Mouse (Mus musculus) neural tube, embryonic 11.5 days (tissue): ENCODE measurements around the gene Smarca4. TPM values are rescaled to one million over a fixed set of nuclear protein-coding genes. Genes with fewer than 3 reads are reported as not detected.

Experiments
- ATAC-seq: fragments of 200-750 bp; cut with Nextera tagmentation; 2 replicates; pipeline ENCODE4 v1.8.0; 2017; ENCODE audit warnings: moderate number of reproducible peaks, mild to moderate bottlenecking, moderate TSS enrichment, moderate library complexity; ENCODE audit not compliant: insufficient read depth, low FRiP score, low TSS enrichment
- DNase-seq: peaks from one replicate; pipeline ENCODE4 v3.0.0-alpha.2; 2015; ENCODE audit warnings: low spot score
- H3K27ac ChIP-seq: fragments of 300-500 bp; sonication (generic); 2 replicates; pipeline ENCODE4 v1.5.1; 2014; ENCODE audit warnings: low read depth, mild to moderate bottlenecking, low read length
- H3K27me3 ChIP-seq: fragments of 300-500 bp; sonication (generic); 2 replicates; pipeline ENCODE4 v1.6.1; 2014; ENCODE audit warnings: mild to moderate bottlenecking, low read length, mixed read lengths; ENCODE audit not compliant: control insufficient read depth, insufficient read depth
- H3K36me3 ChIP-seq: fragments of 300-500 bp; sonication (generic); 2 replicates; pipeline ENCODE4 v1.6.1; 2014; ENCODE audit warnings: mild to moderate bottlenecking, low read length, moderate library complexity, mixed read lengths; ENCODE audit not compliant: control insufficient read depth, insufficient read depth
- H3K4me1 ChIP-seq: fragments of 300-500 bp; sonication (generic); 2 replicates; pipeline ENCODE4 v1.6.1; 2014; ENCODE audit warnings: low read length, mixed read lengths; ENCODE audit not compliant: control insufficient read depth, insufficient read depth
- H3K4me2 ChIP-seq: fragments of 300-500 bp; sonication (generic); 2 replicates; pipeline ENCODE4 v1.6.1; 2014; ENCODE audit warnings: low read depth, mild to moderate bottlenecking, moderate library complexity
- H3K4me3 ChIP-seq: fragments of 300-500 bp; sonication (generic); 2 replicates; pipeline ENCODE4 v1.5.1; 2014; ENCODE audit warnings: low read depth, low read length
- H3K9ac ChIP-seq: fragments of 300-500 bp; sonication (generic); 2 replicates; pipeline ENCODE4 v1.6.1; 2014; ENCODE audit warnings: mild to moderate bottlenecking, low read length
- H3K9me3 ChIP-seq: fragments of 300-500 bp; sonication (generic); 2 replicates; pipeline ENCODE4 v1.6.1; 2016; ENCODE audit warnings: low read length; ENCODE audit not compliant: control insufficient read depth
- WGBS: fragments of 180-500 bp; shearing (Covaris S2); extraction: QIAGEN DNeasy Blood & Tissue Kit; methylation state at CpG from one replicate; pipeline ENCODE4 v1.1.7; 2014; 5-methylcytosine and 5-hydroxymethylcytosine counted together
- polyA plus RNA-seq: library from polyadenylated mRNA; unstranded; fragments of >200 nt; fragmentation: Nextera tagmentation; extraction: Ambion mirVana; gene quantifications from 2 replicates; pipeline ENCODE4 v1.2.1, GENCODE M21; 2014

The Smarca4 gene
- polyA plus RNA-seq, 1 experiment from 2014 or later, result 175 TPM

DNA sequence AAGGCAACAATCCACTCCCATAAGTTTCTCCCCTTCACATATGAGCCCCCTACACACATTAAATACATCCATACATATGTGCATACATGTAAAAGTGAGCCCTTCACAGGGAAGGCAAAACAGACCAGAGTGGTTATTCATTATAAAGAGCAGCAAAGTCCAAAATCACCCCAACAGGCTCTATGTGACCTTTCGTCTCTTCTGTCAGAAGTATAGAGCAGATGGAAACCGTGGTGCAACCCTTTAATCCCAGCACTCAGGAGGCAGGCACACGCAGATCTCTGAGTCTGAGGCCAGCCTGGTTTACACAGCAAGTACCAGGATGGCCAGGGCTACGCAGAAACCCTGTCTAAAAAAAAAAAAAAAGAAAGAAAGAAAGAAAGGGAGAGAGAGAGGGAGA is 90.1 kb downstream of the Smarca4 start:
- no peak overlapping the region for H3K4me2 ChIP-seq
- no peaks in the 10 kb centered on the region for H3K27me3 ChIP-seq
- H3K9me3 ChIP-seq, result no peaks in the 10 kb centered on the region
- H3K36me3 ChIP-seq, result peaks cover 34% of the 10 kb centered on the region
- H3K4me1 ChIP-seq, result no peaks in the 10 kb centered on the region
- no peak for DNase-seq
- 85% methylated on average over 4 of the region's 4 CpGs for WGBS
- no peak overlapping the region for H3K9ac ChIP-seq
- ATAC-seq, result no peak
- no peak overlapping the region for H3K27ac ChIP-seq
- no peak overlapping the region for H3K4me3 ChIP-seq

DNA sequence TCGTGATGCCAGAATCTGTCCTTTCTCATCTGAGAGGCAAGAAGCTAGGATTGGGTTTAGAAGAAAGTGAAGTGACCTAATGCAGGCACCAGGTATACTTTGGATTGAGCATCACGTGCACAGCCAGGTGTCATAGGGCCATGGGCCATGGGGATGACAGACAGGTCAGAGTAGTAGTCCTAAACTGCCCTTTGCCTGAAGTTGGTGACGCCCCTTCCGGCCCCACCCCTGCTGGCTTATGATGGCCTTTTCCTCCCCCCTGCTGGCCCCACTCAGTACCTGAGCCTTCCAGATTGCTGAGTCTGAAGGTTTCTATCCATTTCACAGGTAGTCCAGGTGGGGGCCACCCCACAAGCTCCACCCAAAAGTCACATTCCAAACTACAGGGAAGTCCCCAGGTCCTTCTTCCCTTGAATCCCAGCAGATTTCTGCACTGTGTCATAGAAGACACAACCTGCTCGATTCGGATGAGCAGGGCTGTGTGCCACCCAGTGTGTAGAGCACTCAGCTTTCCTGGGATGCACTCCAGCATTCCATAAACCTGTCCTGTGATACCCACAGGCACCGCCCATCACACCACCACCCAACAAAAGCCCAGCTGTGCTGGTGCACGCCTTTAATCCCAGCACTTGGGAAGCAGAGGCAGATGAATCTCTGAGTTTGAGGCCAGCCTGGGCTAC is 90.8 kb downstream of the Smarca4 start:
- H3K36me3 ChIP-seq, result peaks cover 28% of the 10 kb centered on the region
- no peak overlapping the region for H3K9ac ChIP-seq
- 88% methylated on average over 8 of the region's 8 CpGs for WGBS
- H3K4me1 ChIP-seq, result no peaks in the 10 kb centered on the region
- no peak for ATAC-seq
- H3K4me2 ChIP-seq, result no peak overlapping the region
- DNase-seq, result no peak
- no peaks in the 10 kb centered on the region for H3K9me3 ChIP-seq
- H3K27ac ChIP-seq, result no peak overlapping the region
- H3K4me3 ChIP-seq, result no peak overlapping the region
- no peaks in the 10 kb centered on the region for H3K27me3 ChIP-seq

DNA sequence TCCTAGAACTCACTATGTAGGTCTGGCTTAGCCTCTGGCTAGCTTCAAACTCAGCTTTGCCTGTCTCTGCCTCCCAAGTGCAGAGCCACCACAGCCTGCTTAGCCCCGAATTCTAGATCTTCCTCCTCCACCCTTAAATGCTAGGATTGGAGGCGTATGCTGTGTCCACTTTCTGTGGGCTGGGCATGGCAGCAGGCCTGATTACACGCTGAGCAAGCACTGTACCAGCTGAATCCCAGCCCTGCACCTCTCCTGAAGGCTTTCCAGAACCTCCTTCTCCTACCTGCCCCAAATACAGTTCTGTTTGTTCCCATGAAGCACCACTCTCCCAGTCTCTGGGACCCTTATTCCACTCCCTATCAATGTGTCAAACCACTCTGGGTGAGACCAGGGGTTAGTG is 93.4 kb downstream of the Smarca4 start:
- Histone ChIP-seq H3K4me2 (no peak overlapping the region), H3K4me3 (no peak overlapping the region), H3K36me3 (peaks cover 11% of the 10 kb centered on the region; the same call in 1 of the 2 replicates), H3K9ac (no peak overlapping the region), H3K4me1 (no peaks in the 10 kb centered on the region), H3K27me3 (no peaks in the 10 kb centered on the region), H3K9me3 (no peaks in the 10 kb centered on the region), H3K27ac (no peak overlapping the region)
- ATAC-seq, result no peak
- no peak for DNase-seq
- WGBS, result 95% methylated on average over 3 of the region's 3 CpGs

GRCm38 (mm10) chr9:21715298-21715697 is 99.3 kb downstream of the Smarca4 start:
- no peaks in the 10 kb centered on the region for H3K27me3 ChIP-seq
- DNase-seq, result no peak
- no peaks in the 10 kb centered on the region for H3K36me3 ChIP-seq
- H3K4me1 ChIP-seq, result no peaks in the 10 kb centered on the region
- no peak overlapping the region for H3K4me2 ChIP-seq
- 75% methylated on average over 4 of the region's 4 CpGs for WGBS
- no peak overlapping the region for H3K27ac ChIP-seq
- no peak overlapping the region for H3K9ac ChIP-seq
- H3K9me3 ChIP-seq, result no peaks in the 10 kb centered on the region
- H3K4me3 ChIP-seq, result no peak overlapping the region
- ATAC-seq, result no peak

DNA sequence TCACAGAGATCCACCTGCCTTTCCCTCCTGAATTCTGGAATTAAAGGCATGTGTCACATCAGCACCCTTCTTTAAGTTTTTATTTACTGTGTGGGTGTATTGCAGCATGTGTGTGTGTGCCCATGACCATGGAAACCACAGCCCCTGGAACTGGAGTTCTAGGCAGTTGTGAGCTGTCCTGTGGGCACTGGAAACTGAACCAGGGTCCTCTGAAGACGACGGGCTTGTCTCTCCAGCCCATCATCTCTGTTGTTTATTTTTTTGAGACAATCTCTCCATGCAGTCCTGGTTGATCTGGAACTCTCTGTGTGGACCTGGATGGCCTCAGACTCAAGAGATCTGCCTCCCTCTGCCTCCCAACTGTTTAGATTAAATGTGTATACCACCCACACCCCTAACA is 101.0 kb downstream of the Smarca4 start:
- Histone ChIP-seq H3K4me2 (no peak overlapping the region), H3K27ac (no peak overlapping the region), H3K27me3 (no peaks in the 10 kb centered on the region), H3K36me3 (no peaks in the 10 kb centered on the region), H3K4me1 (no peaks in the 10 kb centered on the region), H3K4me3 (no peak overlapping the region), H3K9me3 (no peaks in the 10 kb centered on the region), H3K9ac (no peak overlapping the region)
- ATAC-seq (no peak), DNase-seq (no peak)
- WGBS, result 76% methylated on average over 2 of the region's 2 CpGs

DNA sequence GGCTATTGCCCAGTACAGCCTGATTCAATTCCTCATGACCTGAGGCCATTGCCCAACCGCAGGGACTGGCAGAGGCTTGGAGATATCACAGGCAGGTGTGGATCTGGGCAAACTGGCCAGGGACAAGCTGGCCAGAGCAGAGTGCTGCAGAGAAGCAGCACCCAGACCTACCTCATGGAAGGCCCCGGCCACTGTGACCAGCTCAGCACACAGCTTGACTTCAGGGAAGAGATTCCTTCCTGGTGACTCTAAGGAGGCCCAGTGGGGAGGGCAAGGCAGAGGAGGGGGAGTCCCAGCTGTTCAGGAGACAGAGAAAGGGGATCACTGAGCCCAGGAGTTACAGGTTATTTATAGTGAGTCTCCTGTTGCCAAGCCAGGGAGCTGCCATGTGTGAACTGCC is 105.1 kb downstream of the Smarca4 start:
- no peaks in the 10 kb centered on the region; the same call in 1 of the 2 replicates for H3K36me3 ChIP-seq
- ATAC-seq (no peak), DNase-seq (no peak)
- H3K4me2 ChIP-seq, result no peak overlapping the region
- H3K27ac ChIP-seq, result no peak overlapping the region
- H3K9me3 ChIP-seq, result no peaks in the 10 kb centered on the region
- 77% methylated on average over 2 of the region's 2 CpGs for WGBS
- H3K9ac ChIP-seq, result no peak overlapping the region
- no peak overlapping the region for H3K4me3 ChIP-seq
- H3K27me3 ChIP-seq, result no peaks in the 10 kb centered on the region
- H3K4me1 ChIP-seq, result peaks cover 13% of the 10 kb centered on the region

DNA sequence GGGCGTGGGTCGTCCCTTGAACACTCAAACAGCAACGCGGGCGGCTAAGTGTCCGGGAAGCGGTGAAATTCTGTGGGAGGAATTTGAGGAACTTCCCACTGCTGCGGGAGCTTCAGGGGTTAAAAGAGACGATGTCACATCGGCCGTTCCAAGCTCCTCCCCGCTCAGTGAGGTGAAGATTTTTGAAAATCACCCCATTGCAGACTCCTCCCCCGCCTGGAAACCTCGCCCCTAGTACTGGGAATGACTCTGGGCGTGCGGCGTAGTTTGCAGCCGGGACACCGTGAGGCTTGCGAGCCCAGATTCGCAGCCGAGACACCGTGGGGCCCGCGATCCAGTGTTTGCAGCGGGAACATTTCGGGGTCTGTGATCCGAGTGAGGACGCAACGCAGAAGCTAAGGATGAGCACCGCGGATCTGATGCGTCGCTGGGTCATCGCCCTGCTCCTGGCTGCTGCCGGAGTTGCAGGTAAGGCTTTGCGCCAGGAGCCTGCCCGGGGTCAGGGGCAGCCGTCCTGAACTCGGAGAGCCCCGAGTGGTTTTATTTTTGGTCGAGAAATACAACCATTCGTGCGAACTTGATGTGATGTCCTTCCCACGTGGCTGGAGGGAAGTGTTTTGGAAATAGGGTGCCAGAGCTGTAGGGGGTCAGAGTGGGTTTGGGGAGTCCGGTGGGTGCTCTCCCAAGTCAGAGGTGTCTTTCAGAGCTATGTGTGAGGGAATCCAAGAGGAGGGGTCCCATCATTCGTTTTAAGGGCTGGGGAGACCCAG is 107.6 kb downstream of the Smarca4 start, which contains the start of gene Ldlr:
TSS of gene Ldlr (plus strand) at position 107 of the 770 bp plus-strand sequence.
- Histone ChIP-seq H3K9me3 (no peaks in the 10 kb centered on the region), H3K4me2 (peak within 1 kb of the TSS; percentile 84), H3K27me3 (no peaks in the 10 kb centered on the region), H3K4me3 (peak within 1 kb of the TSS; percentile 74), H3K27ac (peak within 1 kb of the TSS; percentile 94), H3K4me1 (peaks cover 13% of the 10 kb centered on the region), H3K9ac (peak within 1 kb of the TSS; percentile 74), H3K36me3 (peaks cover 6% of the 10 kb centered on the region; the same call in 1 of the 2 replicates)
- DNase-seq (peak; percentile 90), ATAC-seq (peak; percentile 80)
- under 1% methylated on average over 47 of the region's 47 CpGs for whole genome bisulfite sequencing

DNA sequence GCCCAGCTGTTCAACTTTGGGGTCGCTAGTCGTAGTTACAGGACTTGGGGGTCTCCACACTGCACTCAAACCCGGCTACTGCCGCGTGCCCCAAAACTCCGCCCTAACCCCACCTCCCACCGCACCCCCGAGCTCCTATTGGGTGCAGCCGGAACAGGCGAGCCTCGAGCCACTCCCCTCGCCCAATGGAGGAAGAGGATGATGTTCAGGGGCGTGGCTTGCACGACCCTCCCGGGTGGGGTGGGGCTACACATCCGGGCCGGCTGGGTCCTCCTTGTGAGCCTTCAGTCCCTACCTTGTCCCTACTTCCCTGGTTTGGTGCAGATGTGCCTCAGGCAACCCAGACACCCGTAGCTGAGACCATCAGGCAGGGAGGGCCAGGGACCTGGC is 108.2 kb downstream of the Smarca4 start:
- peak; percentile 96 for ATAC-seq
- H3K4me3 ChIP-seq, result peak overlapping the region; percentile 74
- H3K4me1 ChIP-seq, result peaks cover 13% of the 10 kb centered on the region
- no peaks in the 10 kb centered on the region for H3K9me3 ChIP-seq
- H3K27me3 ChIP-seq, result no peaks in the 10 kb centered on the region
- peak overlapping the region; percentile 74 for H3K9ac ChIP-seq
- H3K36me3 ChIP-seq, result peaks cover 8% of the 10 kb centered on the region
- DNase-seq, result peak; percentile 95
- H3K27ac ChIP-seq, result peak overlapping the region; percentile 94
- peak overlapping the region; percentile 84 for H3K4me2 ChIP-seq
- 0% methylated on average over 17 of the region's 18 CpGs for WGBS
